Mouse (Mus musculus) 3T3-L1 (cell line): ENCODE results near the gene Ankmy2.

Source experiments
- DNase-seq: peaks from one replicate; pipeline ENCODE4 v3.0.0-alpha.2; 2015; ENCODE audit warnings: low read depth, low spot score

Gene Ankmy2

GRCm38 (mm10) chr12:36156637-36157303 lies at the start of gene Ankmy2:
Gene Ankmy2, plus strand, starts transcription at chr12:36157114.
- DNase-seq = peak; percentile 91

- DNase-seq = no peak
Measured at GRCm38 (mm10) chr12:36108442-36108841, 48.5 kb upstream of the Ankmy2 start.

GRCm38 (mm10) chr12:36110457-36110856 lies 46.5 kb upstream of the Ankmy2 start:
- no peak for DNase-seq

DNA sequence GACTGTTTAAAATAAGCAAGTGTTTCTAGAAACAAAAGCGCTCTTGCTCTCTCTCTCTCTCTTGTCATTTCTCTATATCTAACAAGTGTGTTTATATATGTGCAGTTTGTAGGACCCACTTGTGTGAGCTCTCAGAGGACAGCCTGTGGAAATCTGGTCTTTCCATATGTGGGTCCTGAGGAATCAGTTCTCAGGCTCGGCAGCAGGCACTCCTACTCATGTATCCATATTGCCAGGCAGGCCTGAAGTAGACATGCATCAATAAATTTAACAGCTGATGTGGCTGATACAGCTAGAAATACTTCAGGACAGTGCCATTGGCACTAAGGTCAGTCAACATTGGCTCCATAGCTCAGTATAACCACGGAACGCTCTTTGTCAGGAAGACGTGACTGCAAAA lies 45.8 kb upstream of the Ankmy2 start:
- no peak for DNase-seq

DNA sequence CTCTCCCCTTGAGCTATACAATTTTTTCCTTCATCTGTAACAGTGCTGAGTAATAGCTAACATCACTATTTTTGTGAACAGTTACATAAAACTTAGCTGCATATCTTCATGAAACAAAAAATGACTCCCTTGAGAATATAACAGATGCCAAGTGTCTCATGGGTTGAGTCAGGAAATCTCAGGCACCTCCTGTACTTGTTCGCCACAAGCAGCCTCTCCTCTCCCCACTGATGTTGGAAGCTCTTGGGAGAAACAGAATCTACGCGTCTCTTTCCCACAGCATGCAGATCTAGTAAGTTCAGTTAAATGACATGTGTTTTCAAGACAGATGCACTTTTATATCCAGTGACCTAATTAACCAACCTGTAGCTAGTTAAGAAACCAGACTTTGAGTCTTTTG lies 44.8 kb upstream of the Ankmy2 start:
- DNase-seq = peak; percentile 50

GRCm38 (mm10) chr12:36117161-36117560 lies 39.8 kb upstream of the Ankmy2 start:
- DNase-seq = no peak

- DNase-seq = no peak
Measured at GRCm38 (mm10) chr12:36119244-36119643, 37.7 kb upstream of the Ankmy2 start.

DNA sequence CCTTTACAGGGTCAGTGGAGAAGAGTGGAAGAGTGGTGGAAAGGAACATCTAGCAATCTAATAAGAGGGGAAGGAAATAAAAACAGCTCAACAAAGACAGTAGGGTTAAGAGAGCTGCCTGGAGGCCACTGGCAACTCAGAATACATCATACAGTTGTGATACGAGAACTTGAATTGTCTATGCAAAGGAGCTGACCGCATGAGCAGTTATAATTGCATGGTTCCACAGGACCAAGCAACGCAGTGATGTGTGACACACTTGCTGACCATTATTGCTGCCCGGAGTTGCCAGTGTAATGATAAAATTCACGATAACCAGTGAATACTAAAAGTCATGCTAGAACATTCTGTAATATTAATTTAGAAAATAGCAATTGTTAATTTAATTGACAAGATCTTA lies 30.9 kb upstream of the Ankmy2 start:
- DNase-seq = no peak

GRCm38 (mm10) chr12:36129826-36130225 lies 27.1 kb upstream of the Ankmy2 start:
- DNase-seq = no peak

DNA sequence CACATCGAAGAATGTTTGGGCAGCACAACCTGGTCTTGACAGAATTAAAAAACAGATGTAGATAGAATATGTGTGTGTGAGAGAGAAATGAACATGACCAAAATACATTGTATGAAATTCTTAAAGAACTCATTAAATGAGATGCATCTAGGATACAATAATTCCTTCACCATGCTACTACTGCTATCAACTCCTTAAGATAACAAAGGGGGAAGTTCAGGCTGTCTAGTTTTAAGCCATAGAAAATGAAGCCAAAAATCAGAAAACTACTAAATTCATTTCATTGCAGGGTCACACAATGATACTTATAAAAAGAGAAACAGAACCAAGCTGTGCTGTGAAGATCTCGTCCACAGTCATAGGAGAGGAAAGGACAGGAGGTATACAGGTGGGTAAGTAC lies 24.7 kb upstream of the Ankmy2 start:
- DNase-seq = no peak

DNA sequence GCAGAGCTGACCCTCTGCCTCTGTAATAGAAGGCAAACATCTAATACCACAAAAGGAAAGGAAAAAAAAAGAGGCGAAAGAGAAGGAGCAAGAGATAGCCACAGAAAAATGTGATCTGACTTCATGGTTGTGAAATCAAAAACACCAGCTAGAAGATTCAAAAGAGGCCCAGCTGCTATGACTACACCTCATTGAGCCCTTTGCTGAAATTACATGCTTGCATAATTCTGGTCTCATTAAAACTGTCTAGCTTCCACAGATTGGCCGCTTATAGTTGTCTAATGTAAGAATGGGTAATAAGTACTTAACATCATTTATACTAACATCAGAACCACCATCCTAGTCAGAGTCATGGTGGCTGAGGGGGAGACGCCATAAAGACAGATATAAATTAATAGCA lies 24.2 kb upstream of the Ankmy2 start:
- DNase-seq = no peak

DNA sequence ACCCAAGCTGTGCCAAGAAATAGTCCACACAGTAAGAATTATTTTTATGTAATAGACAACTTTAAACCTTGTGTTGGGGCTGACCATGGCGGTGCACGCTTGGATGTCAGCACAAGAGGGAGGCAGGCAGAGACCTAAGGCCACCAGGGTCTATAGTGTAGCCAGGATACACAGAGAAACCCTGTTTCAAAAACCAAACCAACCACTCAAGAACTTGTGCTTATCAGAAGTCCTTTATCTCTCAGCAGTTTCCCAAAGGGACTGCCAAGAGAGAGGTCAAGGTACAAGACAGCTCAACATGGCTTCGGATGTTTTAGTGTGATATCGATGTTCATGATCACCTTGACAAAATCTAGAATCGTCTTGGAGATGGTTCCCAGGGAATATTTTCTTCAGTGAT lies 23.4 kb upstream of the Ankmy2 start:
- no peak for DNase-seq

- no peak for DNase-seq
Measured at GRCm38 (mm10) chr12:36134111-36134510, 22.8 kb upstream of the Ankmy2 start.

DNA sequence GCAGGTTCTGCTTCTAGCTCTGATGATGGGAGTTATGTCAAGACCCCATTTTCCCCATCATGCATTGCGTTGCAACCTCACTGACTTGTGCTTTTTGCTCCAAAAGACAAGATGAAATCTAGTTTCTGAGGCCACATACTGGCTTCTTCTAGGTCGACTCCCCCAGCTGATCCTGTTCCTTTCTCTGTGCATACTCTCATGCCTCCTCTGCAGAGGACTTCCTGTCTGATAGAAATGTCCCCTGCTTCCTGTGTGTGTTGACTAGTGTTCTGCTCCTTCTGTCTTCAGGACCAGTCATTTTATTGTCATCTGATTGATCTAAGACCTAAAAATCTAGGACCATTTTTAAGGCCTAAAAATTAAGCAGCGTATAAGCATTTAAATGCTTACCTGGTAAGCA lies 21.5 kb upstream of the Ankmy2 start:
- DNase-seq = no peak

GRCm38 (mm10) chr12:36136285-36136684 lies 20.6 kb upstream of the Ankmy2 start:
- DNase-seq = no peak

DNA sequence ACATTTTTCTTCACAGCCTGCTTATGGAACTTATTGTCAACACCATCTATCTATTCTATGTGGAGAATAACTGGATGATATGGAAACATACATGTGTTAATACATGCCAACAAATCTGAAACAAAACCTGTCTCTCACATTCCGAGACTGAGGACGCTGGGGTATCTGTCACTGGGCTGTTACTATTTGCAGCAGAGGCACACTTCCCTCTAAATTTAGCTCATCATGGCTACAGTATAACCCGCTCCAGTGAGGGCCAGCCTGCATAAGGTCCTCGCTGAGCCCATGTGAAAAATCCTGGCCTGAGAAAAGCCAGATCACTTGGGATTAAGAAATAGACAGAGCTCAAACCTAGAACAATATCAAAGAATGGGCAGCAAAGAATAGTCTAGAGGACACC lies 19.7 kb upstream of the Ankmy2 start:
- no peak for DNase-seq

GRCm38 (mm10) chr12:36140401-36140800 lies 16.5 kb upstream of the Ankmy2 start:
- no peak for DNase-seq

GRCm38 (mm10) chr12:36146230-36147011 lies 10.5 kb upstream of the Ankmy2 start:
- DNase-seq = peak; percentile 28

GRCm38 (mm10) chr12:36150265-36150664 lies 6.6 kb upstream of the Ankmy2 start:
- DNase-seq = no peak

DNA sequence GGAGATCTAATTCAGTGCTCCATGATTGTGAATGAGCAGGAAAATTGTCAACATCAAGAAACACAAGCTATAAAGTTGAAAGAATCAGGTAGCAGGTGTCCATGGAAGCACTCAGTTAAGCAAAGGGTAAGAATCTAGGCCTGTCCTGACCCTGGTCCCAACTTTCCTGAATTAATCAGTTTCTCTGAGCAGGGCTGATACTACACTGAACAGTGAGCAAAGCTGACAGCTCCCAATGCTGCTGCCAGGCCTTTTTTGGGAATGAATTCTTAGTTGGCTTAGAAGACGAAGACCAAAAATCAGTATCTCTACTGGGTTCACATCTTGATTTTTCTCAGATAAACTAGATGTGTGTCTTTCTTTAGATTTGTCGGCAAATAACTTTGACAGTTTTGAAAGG lies 6.2 kb upstream of the Ankmy2 start:
- no peak for DNase-seq

- DNase-seq = peak; percentile 69
Measured at GRCm38 (mm10) chr12:36155141-36155641, 1.7 kb upstream of the Ankmy2 start.

DNA sequence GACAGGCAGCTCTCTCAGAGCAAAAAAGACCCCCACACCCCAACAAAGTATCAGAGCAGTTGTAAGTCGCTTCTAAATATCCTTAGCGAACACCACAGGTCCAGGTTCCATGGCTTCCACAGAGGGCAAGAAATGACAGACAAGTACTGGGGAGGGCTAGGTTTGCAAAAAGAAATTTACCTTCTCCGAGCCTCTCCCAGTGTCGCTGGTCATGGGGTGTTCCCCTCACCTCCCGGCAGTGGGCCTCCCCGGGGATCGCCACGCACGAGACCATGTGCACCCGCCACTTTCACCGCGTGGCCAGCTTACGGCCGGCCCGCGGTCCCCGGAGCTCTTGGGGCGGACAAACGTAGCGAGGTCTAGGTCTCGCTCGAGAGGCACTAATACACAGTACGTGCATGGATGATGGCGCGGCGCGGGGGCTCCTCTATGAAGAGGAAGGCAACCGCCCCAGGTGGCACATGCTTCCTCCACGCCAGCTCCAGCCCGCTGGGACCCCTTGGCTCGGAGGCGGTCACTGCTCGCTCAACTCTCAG lies 745 bp upstream of the Ankmy2 start:
- peak; percentile 38 for DNase-seq

- no peak for DNase-seq
Measured at GRCm38 (mm10) chr12:36157304-36157637, 357 bp downstream of the Ankmy2 start.
